Mouse (Mus musculus) G1E (cell line): ENCODE measurements at regions not wholly inside any gene's neighbourhood (a gene's known extent, or its start where the extent isn't known, plus 50 kb on each side); places are given as distances from the start of the nearest gene placed in this dataset.

ENCODE experiments used
- CTCF ChIP-seq: IDR thresholded peaks from 2 replicates; pipeline ENCODE4 v1.5.1; 2012; ENCODE audit warnings: low read depth, low read length, inconsistent platforms, mixed read lengths
- GATA1 ChIP-seq: IDR thresholded peaks from 2 replicates; pipeline ENCODE4 v1.6.1; 2012; ENCODE audit warnings: borderline replicate concordance, low read length, inconsistent platforms, mixed read lengths
- GATA2 ChIP-seq: IDR thresholded peaks from 2 replicates; pipeline ENCODE4 v1.6.1; 2012; ENCODE audit warnings: low read depth, low read length, inconsistent platforms, borderline replicate concordance

- TF ChIP-seq CTCF (no peak), GATA1 (no peak), GATA2 (no peak)
Observed at GRCm38 (mm10) chr6:50742009-50742408, 87.8 kb upstream of the Npvf start.
